Mouse (Mus musculus) Patski (cell line): ENCODE data around the gene Rhox4b. TPM values are rescaled to one million over a fixed set of nuclear protein-coding genes. Genes with fewer than 3 reads are reported as not detected.
"Not testable (repeated sequence)": the region's sequence is repeated elsewhere in the genome, so short reads cannot be mapped to it uniquely, and the experiment has no call there.

ENCODE experiments used
- ATAC-seq: fragments of 100-300 bp; one replicate; pipeline ENCODE4 v1.8.0; 2021
- CTCF ChIA-PET: fragments of 350-600 bp; sonication (Branson Sonifier 250); formaldehyde crosslinking; loops from one replicate; lab custom pipeline; 2022; ENCODE audit warnings: inconsistent platforms; lab: Charles Lee
- POLR2A ChIA-PET: fragments of 350-600 bp; sonication (Branson Sonifier 250); formaldehyde crosslinking; loops from one replicate; lab custom pipeline; 2022; ENCODE audit warnings: antibody characterized with exemption, inconsistent platforms; lab: Charles Lee
- DNase-seq: peaks from one replicate; pipeline ENCODE4 v3.0.0-alpha.2; 2011; ENCODE audit warnings: low read depth, low spot score
- H3K27me3 ChIP-seq: fragments of 371-371 bp; one replicate; pipeline ENCODE4 v1.5.1; 2021
- in situ Hi-C: fragments of 300-500 bp; cut with MboI; formaldehyde crosslinking; loops from 3 replicates; pipeline ENCODE4 v1.11.1; 2018; ENCODE audit warnings: low pct_unique_long_range_greater_than_20kb, mixed read lengths
- polyA plus RNA-seq: library from polyadenylated mRNA; unstranded; gene quantifications from one replicate; pipeline ENCODE4 v1.2.3, GENCODE M21; 2021

The Rhox4b gene
- polyA plus RNA-seq: not detected

GRCm38 (mm10) chrX:37432194-37432593 is at the start of gene Rhox4b:
Gene Rhox4b, plus strand, starts transcription at chrX:37432494.
- in situ Hi-C loops, ATAC-seq, CTCF ChIA-PET, H3K27me3 ChIP-seq, DNase-seq, POLR2A ChIA-PET: not testable (repeated sequence)

GRCm38 (mm10) chrX:37390548-37390947 is 41.7 kb upstream of the Rhox4b start, which contains the start of gene Rhox4a2:
Gene Rhox4a2, plus strand, starts transcription at chrX:37390848.
- H3K27me3 ChIP-seq, in situ Hi-C loops, CTCF ChIA-PET, DNase-seq, POLR2A ChIA-PET, ATAC-seq: not testable (repeated sequence)

DNA sequence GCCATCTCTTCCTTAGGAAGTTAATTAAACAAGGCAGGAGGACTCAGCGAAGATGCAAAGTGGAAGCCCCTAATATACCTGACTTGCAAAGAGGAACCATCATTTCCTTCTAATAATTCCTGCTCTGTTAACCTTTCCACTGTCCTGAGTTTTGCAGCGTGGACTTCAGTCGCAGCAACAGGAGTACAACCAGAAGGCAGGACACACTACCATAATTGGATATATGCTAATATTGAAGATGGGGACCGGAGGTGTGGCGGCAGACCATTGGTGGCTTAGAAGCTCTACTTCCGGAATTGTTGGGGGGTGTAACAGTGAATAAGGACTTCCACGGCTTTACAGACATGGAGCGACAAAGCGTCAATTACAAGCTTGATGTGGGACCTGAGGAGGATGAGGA is 20.5 kb upstream of the Rhox4b start, which contains the start of gene Rhox2b:
Gene Rhox2b, plus strand, starts transcription at position 301 of the 400 bp plus-strand sequence.
- ATAC-seq, H3K27me3 ChIP-seq, CTCF ChIA-PET, POLR2A ChIA-PET, DNase-seq, in situ Hi-C loops: not testable (repeated sequence)

DNA sequence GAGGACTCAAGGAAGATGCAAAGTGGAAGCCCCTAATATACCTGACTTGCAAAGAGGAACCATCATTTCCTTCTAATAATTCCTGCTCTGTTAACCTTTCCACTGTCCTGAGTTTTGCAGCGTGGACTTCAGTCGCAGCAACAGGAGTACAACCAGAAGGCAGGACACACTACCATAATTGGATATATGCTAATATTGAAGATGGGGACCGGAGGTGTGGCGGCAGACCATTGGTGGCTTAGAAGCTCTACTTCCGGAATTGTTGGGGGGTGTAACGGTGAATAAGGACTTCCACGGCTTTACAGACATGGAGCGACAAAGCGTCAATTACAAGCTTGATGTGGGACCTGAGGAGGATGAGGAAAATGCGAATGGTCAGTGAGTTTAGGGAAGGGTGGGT is 21.1 kb downstream of the Rhox4b start, which contains the start of gene Rhox2c:
Gene Rhox2c, plus strand, starts transcription at position 301 of the 400 bp plus-strand sequence.
- H3K27me3 ChIP-seq, ATAC-seq, in situ Hi-C loops, POLR2A ChIA-PET, DNase-seq, CTCF ChIA-PET: not testable (repeated sequence)

DNA sequence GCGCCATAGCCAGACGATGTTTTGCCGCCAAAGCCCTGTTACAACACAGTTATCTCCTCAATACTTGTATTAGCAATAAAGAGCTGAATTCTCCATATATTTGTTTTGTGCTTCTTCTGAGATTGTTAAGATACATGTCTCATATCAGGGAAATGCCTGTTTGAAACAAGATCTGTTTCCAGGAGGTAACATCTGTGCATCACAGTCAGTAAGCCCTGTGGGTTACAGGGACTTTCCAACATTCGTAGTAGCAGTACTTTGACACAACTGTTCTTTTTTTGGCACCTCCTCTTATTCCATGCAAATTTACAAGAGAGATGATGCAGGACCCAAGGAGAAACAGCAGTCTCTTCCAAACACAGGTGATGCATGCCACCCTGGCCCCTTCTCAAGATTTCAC is 26.0 kb downstream of the Rhox4b start, which contains the start of gene Rhox3c:
Gene Rhox3c, plus strand, starts transcription at position 301 of the 400 bp plus-strand sequence.
- DNase-seq, POLR2A ChIA-PET, ATAC-seq, in situ Hi-C loops, CTCF ChIA-PET, H3K27me3 ChIP-seq: not testable (repeated sequence)

DNA sequence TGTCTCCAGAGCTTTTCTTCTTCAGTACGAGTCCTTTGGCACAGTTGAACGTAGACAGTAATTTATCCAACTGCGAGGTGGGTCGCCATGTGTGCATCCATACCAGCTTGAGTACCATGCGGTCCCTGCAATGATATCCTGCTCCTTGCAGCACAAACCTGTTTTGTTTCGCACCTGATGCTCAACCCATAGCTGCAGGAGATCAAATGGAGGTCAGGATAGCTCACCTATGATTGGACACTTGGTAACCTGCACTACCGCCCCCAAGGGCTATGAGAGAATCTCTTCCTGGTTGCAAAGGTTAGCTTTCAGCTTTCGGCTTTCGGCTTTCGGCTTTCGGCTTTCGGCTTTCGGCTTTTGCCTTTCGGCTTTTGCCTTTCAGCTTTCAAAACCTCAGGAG is 47.7 kb downstream of the Rhox4b start, which contains the start of gene Rhox4c:
Gene Rhox4c, plus strand, starts transcription at position 301 of the 400 bp plus-strand sequence.
- H3K27me3 ChIP-seq, DNase-seq, in situ Hi-C loops, CTCF ChIA-PET, POLR2A ChIA-PET, ATAC-seq: not testable (repeated sequence)

Other genes with a start within 250 kb of the Rhox4b start
- gene Ndufa1, start 241.3 kb upstream of the Rhox4b start, polyA plus RNA-seq: 448 TPM
- gene Rnf113a1, start 241.2 kb upstream of the Rhox4b start, polyA plus RNA-seq: 8.9 TPM
- gene Gm9, start 221.5 kb upstream of the Rhox4b start, polyA plus RNA-seq: not detected
- gene Rhox1, start 210.2 kb upstream of the Rhox4b start, polyA plus RNA-seq: not detected
- not detected for gene Rhox2a, start 187.5 kb upstream of the Rhox4b start, polyA plus RNA-seq
- gene Rhox3a, start 182.6 kb upstream of the Rhox4b start, polyA plus RNA-seq: not detected
- gene Rhox4a, start 167.2 kb upstream of the Rhox4b start, polyA plus RNA-seq: not detected
- gene Rhox3a2, start 52.5 kb upstream of the Rhox4b start, polyA plus RNA-seq: not detected
- not detected for gene Rhox4a2, start 41.6 kb upstream of the Rhox4b start, polyA plus RNA-seq
- not detected for gene Rhox2b, start 20.4 kb upstream of the Rhox4b start, polyA plus RNA-seq
- gene Rhox2c, start 21.2 kb downstream of the Rhox4b start, polyA plus RNA-seq: not detected
- gene Rhox3c, start 26.1 kb downstream of the Rhox4b start, polyA plus RNA-seq: not detected
- not detected for gene Rhox4c, start 47.8 kb downstream of the Rhox4b start, polyA plus RNA-seq
- gene Rhox2d, start 60.9 kb downstream of the Rhox4b start, polyA plus RNA-seq: not detected
- gene Rhox4d, start 81.9 kb downstream of the Rhox4b start, polyA plus RNA-seq: not detected
- gene Rhox2e, start 98.0 kb downstream of the Rhox4b start, polyA plus RNA-seq: not detected
- gene Rhox3e, start 109.5 kb downstream of the Rhox4b start, polyA plus RNA-seq: not detected
- not detected for gene Rhox4e, start 124.9 kb downstream of the Rhox4b start, polyA plus RNA-seq
- not detected for gene Rhox2f, start 138.9 kb downstream of the Rhox4b start, polyA plus RNA-seq
- gene Rhox3f, start 148.5 kb downstream of the Rhox4b start, polyA plus RNA-seq: not detected
- gene Rhox4f, start 175.2 kb downstream of the Rhox4b start, polyA plus RNA-seq: not detected
- not detected for gene Rhox3g, start 196.1 kb downstream of the Rhox4b start, polyA plus RNA-seq
- not detected for gene Rhox2g, start 211.0 kb downstream of the Rhox4b start, polyA plus RNA-seq
- not detected for gene Rhox4g, start 218.8 kb downstream of the Rhox4b start, polyA plus RNA-seq
- gene Rhox3h, start 236.3 kb downstream of the Rhox4b start, polyA plus RNA-seq: not detected
- gene Rhox2h, start 240.8 kb downstream of the Rhox4b start, polyA plus RNA-seq: not detected